Mouse (Mus musculus) heart, postnatal 0 days (tissue): Measurements from ENCODE around the gene Crybg1.

Source experiments
- CTCF ChIP-seq: IDR thresholded peaks from 2 replicates; pipeline ENCODE4 v1.5.1; 2016; ENCODE audit warnings: antibody characterized with exemption, control low read depth, low read depth
- EP300 ChIP-seq: IDR thresholded peaks from 2 replicates; pipeline ENCODE4 v1.6.1; 2016; ENCODE audit warnings: antibody characterized with exemption, low read depth

DNA sequence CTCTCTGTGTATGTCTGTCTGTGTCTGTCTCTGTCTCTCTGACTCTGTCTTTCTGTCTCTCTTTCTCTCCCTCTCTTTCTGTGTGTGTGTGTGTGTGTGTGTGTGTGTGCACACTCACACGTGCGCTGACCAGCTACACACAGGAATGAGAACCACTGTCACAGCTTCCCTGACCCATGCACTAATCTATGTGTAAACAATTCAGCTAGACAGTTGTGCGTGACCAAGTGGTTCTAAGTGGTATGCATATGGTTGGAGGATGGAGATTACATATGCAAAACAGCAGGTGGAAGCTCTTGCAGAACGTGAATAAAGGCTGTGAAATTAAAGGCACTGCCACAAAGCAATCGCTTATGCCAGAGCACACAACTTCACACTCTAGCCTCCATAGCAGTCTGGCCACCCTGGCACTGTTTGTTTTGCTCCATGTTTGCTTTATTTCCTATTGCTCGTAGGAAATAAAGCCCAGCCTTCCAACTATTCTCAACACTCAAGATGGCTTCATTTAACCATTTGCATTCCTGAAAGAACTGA is 24.2 kb downstream of the Crybg1 start:
- TF ChIP-seq CTCF (no peak), EP300 (no peak)
